Mouse (Mus musculus) cortical plate, adult 2 months (tissue): ENCODE data around the gene Nlgn2.

Source experiments
- CTCF ChIP-seq: fragments of 200-500 bp; IDR thresholded peaks from 2 replicates; pipeline ENCODE4 v1.5.1; 2011; ENCODE audit warnings: mild to moderate bottlenecking, control low read depth, low read length; ENCODE audit not compliant: insufficient read depth; ENCODE audit errors: extremely low read depth
- POLR2A ChIP-seq: fragments of 200-500 bp; IDR thresholded peaks from 2 replicates; pipeline ENCODE4 v1.6.1; 2011; ENCODE audit warnings: mild to moderate bottlenecking, low read length, control low read depth; ENCODE audit not compliant: insufficient read depth; ENCODE audit errors: extremely low read depth

DNA sequence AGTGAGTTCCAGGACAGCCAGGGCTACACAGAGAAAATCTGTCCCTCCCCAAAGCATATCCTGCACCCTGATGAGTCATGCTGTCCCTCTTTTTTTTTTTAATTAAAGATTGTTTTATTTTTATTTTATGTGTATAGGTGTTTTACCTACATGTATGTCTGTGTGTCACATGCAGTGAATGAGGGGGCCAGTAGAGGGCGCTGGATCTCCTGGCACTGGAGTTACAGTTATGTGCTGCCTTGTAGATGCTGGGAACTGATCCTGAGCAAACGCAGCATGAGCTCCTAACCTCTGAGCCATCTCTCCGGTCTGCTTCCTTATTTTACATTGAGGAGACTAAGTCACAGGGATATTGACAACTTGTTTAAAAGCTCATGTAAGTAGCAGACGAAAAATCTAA is 45.5 kb upstream of the Nlgn2 start:
- 0 out of 2 replicates have a peak, but pooled peaks have one; percentile 6 for TF ChIP-seq CTCF
- no peak for TF ChIP-seq POLR2A
